Mouse (Mus musculus) urinary bladder, postnatal 10 days (tissue): Measurements from ENCODE around the gene Slc12a8.

Experiments used
- DNase-seq: peaks from one replicate; pipeline ENCODE4 v3.0.0; 2022; ENCODE audit warnings: low spot score

Slc12a8 gene

GRCm38 (mm10) chr16:33612056-33612770, 95.1 kb downstream of the Slc12a8 start:
- DNase-seq: no peak

- DNase-seq: no peak
Measured at GRCm38 (mm10) chr16:33615986-33616385, 98.9 kb downstream of the Slc12a8 start.

GRCm38 (mm10) chr16:33621836-33622235, 104.7 kb downstream of the Slc12a8 start:
- no peak for DNase-seq

DNA sequence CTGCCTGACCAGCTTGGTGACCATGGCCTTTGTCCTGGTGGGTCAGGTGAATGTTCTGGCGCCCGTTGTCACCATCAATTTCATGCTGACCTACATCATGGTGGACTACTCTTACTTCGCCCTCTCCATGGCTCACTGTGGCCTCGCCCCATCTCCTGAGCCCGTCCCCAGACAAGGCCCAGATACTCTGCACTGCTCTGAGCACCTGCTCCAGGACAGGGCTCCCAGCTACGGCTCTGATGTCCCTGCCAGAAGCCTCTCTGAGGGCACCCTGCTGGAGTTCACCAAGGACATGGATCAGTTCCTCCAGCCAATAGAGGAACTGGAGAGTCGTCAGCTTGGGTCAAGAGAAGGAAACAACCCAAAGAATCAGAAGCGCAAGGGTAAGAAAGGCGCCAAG, 107.5 kb downstream of the Slc12a8 start:
- DNase-seq: no peak

DNA sequence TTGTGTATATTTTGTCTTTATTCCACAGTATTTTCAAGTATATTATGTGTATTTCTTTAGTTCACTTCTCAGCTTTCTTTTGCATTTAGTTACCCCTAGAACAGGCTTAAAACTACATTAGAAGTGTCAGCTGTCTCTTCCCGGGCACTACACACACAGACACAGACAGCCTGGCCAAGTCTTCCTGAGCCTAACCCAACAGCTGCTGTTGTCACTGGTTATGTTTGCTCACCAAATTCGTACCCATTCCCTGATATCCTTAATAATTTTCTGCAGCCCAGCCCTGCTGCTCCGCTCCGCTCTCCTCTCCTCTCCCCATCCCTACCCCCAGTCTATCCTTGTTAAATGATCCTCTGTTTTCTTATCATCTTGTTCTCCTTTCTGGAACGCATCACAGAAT, 112.4 kb downstream of the Slc12a8 start:
- DNase-seq: no peak

- no peak for DNase-seq
Measured at GRCm38 (mm10) chr16:33635836-33636595, 118.9 kb downstream of the Slc12a8 start.

- DNase-seq: no peak
Measured at GRCm38 (mm10) chr16:33641779-33642178, 124.7 kb downstream of the Slc12a8 start.

- DNase-seq: no peak
Measured at GRCm38 (mm10) chr16:33653116-33653515, 136.0 kb downstream of the Slc12a8 start.

DNA sequence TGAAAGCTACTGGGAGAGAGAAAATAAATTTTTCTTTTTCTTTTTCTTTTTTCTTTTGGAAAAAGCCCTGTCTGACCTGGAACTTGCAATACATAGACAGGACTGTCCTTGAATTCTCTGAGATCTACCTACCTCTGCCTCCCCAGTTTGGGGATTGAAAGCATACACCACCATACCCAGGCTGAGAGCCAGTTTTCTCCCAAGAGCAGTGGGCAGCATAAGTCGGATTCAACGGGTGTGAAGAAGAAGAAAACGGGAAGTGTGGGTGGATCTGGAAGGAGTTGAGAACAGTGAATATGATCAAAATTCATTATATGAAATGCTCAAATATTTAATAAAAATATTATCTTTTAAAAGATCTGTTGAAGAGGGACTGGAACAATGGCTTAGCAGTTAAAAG, 138.3 kb downstream of the Slc12a8 start:
- no peak for DNase-seq

- no peak for DNase-seq
Measured at GRCm38 (mm10) chr16:33657191-33657590, 140.1 kb downstream of the Slc12a8 start.

GRCm38 (mm10) chr16:33658121-33658520, 141.0 kb downstream of the Slc12a8 start:
- no peak for DNase-seq

GRCm38 (mm10) chr16:33659521-33659920, 142.4 kb downstream of the Slc12a8 start:
- no peak for DNase-seq

GRCm38 (mm10) chr16:33660125-33660524, 143.0 kb downstream of the Slc12a8 start:
- no peak for DNase-seq

DNA sequence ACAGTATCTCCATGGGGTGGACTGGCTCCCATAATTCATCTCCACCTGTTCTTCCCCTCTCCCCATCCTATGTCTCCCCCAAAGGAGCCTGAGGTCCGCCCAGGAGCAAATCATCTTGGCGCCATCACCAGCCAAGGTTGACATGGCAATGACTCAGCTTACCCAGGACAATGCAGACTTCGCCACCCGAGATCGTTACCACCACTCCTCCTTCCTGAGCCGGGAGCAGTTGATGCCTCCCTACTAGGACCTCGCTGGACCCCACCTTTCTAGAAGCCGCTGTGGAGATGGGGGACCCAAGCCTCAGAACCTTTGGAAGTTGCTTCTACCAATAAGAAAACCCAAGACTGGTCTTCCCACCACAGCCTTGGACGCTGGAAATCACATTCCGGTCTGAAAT, 145.7 kb downstream of the Slc12a8 start:
- no peak for DNase-seq

DNA sequence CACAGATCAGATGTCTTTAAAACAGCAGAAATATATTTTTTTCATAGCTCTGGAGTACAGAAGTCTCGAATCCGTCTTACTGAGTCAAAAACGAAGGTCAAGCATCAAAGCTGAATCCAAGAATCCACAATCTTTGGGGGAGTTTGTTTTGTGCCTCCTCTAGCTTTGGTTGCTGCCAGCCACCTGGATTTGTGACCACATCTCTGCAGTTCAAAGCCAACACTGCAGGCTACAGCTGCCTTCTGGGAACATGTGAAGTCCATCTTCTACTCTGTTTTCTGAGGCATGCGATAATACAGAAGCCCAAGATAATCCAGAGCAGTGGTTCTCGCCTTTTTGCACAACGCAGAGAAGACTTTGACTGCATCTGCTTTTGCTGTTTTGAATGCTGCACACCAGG, 149.1 kb downstream of the Slc12a8 start:
- no peak for DNase-seq

GRCm38 (mm10) chr16:33666985-33667538, 149.9 kb downstream of the Slc12a8 start:
- DNase-seq: no peak

GRCm38 (mm10) chr16:33668448-33668847, 151.3 kb downstream of the Slc12a8 start:
- DNase-seq: no peak

DNA sequence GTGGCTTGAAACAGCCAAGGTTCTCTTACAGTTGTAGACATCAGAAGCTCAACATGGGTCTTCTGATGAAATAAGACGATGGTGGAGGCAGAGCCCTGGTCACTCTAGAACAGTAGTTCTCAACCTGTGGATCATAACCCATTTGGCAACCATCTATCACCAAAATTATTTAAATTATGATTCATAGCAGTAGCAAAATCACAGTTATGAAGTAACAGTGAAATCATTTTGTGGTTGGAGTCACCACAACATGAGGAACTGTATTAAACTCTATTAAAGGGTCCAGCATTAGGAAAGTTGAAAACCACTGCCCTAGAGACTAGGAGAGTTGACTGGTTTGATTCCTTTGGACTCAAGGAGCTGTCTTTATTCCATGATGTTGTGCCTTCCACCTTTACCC, 151.9 kb downstream of the Slc12a8 start:
- no peak for DNase-seq

DNA sequence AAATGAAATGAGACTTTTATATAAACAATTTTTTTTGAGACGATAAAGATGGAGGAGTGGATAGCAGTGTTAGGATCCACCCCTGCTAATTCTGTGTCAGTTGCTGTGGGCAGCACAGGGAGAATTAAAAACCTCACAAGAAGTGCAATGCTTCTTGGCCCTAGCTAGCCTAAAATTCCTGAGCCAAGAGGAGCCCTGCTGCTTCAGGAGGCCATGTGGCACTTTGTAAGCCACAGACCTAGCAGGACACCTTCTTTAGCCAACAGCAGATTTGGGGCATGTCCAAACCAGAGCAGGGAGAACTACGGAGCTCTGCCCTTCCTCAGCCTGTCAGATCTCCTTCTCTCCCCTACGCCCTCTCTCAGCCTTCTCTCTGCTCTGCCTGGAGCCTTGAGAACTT, 153.2 kb downstream of the Slc12a8 start:
- no peak for DNase-seq

DNA sequence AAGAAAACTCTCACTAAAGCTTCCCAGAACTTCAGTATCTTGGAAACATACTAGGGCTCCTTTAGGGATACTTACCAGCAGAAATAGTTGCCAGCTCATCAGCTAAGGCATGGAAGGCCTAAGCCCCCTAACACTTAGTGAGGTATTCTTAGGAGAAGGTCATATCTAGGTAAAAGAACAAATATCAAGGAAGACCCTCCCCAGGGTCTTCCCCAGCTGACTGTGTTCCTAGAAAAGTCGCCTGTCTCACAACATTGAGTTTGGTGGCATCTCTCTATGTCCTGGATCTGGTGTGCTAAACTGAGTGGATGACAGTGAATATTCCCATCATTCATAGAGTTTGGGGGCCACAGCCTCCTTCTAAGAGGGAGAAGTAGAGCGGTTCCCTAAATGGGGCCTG, 153.8 kb downstream of the Slc12a8 start:
- no peak for DNase-seq

DNA sequence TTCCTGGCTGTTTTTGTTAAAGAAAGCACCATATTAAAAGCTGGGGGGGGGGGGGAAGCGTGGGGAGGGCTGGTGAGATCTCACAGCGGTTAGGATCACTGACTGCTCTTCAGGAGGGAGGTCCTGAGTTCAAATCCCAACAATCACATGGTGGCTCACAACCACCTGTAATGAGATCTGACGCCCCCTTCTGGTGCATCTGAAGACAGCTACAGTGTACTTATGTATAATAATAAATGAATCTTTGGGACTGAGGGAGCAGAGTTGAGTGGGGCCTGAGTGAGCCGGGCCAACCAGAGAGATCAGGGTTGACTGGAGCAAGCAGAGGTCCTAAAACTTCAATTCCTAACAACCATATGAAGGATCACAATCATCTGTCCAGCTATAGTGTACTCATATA, 155.1 kb downstream of the Slc12a8 start:
- DNase-seq: no peak

DNA sequence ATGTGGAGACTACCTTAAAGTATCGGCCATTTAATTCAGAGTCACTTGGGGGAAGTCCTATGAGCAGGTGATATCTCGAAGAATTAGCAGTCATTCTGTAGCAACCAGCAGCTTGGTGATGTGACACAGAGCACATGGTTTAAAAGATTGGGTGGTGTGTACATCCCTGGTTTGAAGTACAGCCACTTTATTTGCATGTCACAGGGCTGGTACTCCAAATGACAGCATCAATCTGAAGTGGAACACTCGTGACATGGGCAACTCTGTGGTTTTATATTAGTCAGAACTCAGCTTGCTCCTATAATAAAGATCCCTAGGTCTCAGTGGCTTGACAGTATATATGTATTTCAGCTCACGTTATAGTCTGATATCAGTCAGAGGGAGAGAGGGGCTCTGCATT, 155.5 kb downstream of the Slc12a8 start:
- no peak for DNase-seq

DNA sequence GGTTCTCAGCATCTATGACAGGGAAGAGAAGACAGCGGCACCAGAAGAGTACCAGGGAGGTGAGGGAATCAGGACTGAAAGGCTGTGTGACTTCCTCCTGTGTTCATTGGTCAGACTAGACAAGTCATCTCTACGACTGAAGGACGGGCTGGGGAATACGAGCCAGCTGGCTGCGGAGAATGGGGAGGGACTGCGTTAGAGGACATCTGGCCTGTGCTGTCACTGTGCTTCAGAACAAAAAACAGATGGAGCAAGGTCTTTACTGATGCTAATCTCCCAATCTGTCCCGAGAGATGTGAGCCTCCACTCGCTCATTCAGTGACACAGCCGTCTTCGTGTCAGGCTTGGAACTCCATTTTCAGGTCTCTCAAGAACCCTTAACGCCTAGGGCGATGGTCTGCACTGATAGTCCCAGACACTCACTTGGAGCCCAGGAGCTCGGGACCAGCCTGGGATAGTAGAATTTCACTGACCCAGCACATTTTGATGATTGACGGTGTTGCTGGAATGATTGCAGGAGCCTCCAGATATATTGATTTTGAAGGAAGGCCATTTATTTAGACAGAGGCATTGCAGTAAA, 156.5 kb downstream of the Slc12a8 start:
- no peak for DNase-seq
